Mouse (Mus musculus) megakaryocyte, embryonic 14.5 days (primary cell): Measurements from ENCODE around the gene 4930568D16Rik.

Experiments
- FLI1 ChIP-seq: IDR thresholded peaks from 2 replicates; pipeline ENCODE4 v1.6.1; 2012; ENCODE audit warnings: low read length, inconsistent platforms, mixed read lengths
- GATA1 ChIP-seq: IDR thresholded peaks from 3 replicates; pipeline ENCODE4 v1.6.1; 2012; ENCODE audit warnings: mixed read lengths, low read length, inconsistent platforms, borderline replicate concordance

GRCm38 (mm10) chr2:35411640-35412190 is 44.2 kb upstream of the 4930568D16Rik start:
- no peak for TF ChIP-seq GATA1
- TF ChIP-seq FLI1, result no peak
